Mouse (Mus musculus): ENCODE data around the gene Pak7.

- TF ChIP-seq CTCF (conservative IDR thresholded peaks at IDR 0.05; ENCODE audit: low read length): no peak
- TF ChIP-seq NANOG (IDR thresholded peaks at IDR 0.05; ENCODE audit: borderline replicate concordance, low read length): no peak
- no peak for TF ChIP-seq POU5F1 (IDR thresholded peaks at IDR 0.05; ENCODE audit: borderline replicate concordance, low read length)
Observed at GRCm38 (mm10) chr2:136121867-136122266, 265.9 kb downstream of the Pak7 start.

Measured in E14TG2a.4 (cell line).